Mouse (Mus musculus) lung, postnatal 0 days (tissue): ENCODE results near the gene Fat3.

ENCODE experiments used
- CTCF ChIP-seq: IDR thresholded peaks from 2 replicates; pipeline ENCODE4 v1.5.1; 2016; ENCODE audit warnings: antibody characterized with exemption, mild to moderate bottlenecking
- EP300 ChIP-seq: IDR thresholded peaks from 2 replicates; pipeline ENCODE4 v1.6.1; 2016; ENCODE audit warnings: antibody characterized with exemption, mild to moderate bottlenecking, control low read depth

DNA sequence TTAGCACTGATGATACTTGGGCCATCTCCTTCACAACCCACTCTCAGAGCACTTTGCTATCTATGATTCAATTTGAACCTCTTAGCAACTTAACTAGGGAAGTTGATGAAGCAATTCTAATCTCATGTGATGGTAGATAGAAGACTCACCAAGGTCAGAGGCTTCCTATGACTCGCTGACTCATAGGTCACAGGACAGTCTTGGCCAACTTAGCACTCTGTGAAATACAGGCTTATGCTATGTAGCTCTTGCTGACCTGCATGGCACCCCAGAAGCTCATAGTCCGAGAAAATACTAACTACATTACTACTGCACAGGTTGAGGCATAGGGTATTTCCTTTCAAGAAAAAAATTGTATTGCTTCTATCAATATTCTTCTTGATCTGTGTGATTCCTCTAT, 454.4 kb downstream of the Fat3 start:
- no peak for TF ChIP-seq CTCF
- TF ChIP-seq EP300: no peak
